Mouse (Mus musculus) E14TG2a.4 (cell line): Measurements from ENCODE around the gene Rubcnl.

Experiments used
- CTCF ChIP-seq: conservative IDR thresholded peaks from 2 replicates; pipeline ENCODE4 v1.5.1; 2014; ENCODE audit warnings: low read length
- POU5F1 ChIP-seq: IDR thresholded peaks from 2 replicates; pipeline ENCODE4 v1.6.1; 2014; ENCODE audit warnings: low read length, borderline replicate concordance

GRCm38 (mm10) chr14:75071091-75071490 lies 55.3 kb downstream of the Rubcnl start:
- TF ChIP-seq CTCF (no peak), POU5F1 (no peak)
